Mouse (Mus musculus) natural killer cell, adult 2 months (primary cell): ENCODE results near the gene 1110032F04Rik.
"Not testable (repeated sequence)": the region's sequence is repeated elsewhere in the genome, so short reads cannot be mapped to it uniquely, and the experiment has no call there.

Source experiments
- DNase-seq, 2 experiments: peaks; one replicate each; pipeline ENCODE4 v3.0.0; 2022; ENCODE audit warnings: low spot score in 2 of 2

1110032F04Rik gene

DNA sequence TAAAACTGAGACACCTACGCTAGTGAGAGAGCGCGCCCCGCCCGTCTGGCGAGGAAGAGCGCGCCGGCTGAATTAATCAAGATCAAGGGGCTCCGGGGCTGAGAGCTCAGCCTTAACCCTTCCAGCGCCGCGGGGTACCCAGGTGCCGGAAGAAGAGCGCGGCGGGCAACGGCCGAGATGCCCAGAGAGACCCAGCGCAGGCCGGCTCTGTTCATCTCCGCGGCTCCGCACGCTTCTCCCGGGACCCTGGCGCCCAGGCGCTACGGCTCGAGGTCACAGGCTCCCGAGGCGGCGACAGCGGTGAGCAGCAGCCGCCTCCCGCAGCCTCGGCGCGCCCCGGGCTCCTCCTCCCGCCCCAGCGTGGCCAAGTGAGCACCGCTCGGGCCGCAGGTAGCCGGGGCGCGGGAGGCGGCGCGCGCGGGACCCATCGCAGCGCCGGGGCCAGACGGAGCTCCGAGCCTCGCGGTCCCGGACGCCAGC is at the start of gene 1110032F04Rik:
Gene 1110032F04Rik (plus strand): TSS at position 376 of the 480 bp plus-strand sequence.
- peak in 1 of 2 experiments; percentile 5 for DNase-seq

DNA sequence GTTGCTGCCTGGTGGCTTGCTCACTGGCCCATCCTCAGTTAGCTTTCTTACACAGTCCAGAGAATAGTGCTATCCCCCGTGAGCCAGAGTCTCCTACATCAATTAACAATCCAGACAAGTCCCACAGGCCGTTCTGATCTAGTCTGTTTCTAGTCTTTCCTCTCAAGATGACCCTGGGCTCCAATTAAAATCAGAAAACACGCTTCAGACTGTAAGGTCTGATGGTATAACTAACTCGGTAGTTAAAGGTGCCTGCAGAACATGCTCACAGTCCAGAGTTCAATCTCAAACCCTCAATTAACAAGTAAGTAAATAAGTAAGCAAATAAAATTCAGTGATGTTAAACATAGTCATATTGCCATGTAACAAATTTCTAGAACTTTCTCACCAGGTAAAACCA is 48.0 kb upstream of the 1110032F04Rik start:
- DNase-seq = no peak

DNA sequence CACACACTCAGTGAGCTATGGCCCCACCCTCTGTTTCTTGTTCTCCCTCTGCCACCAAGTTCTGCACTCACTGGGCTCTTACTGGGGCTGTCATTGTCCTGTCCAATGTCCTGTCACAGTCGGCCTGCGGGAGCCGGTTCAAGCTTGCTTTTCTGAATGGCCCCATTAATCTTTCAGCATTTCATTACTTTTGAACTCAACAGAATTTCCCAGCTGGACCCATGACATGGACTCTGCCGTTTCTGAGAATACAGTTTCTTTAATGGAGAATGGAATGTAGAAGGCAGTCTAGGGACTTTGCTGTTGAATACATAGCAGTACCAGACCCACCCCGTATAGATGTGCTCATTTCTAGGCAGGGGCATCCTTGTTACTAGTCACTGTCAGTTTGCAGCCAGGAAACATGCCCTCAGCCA is 47.5 kb upstream of the 1110032F04Rik start:
- no peak for DNase-seq

DNA sequence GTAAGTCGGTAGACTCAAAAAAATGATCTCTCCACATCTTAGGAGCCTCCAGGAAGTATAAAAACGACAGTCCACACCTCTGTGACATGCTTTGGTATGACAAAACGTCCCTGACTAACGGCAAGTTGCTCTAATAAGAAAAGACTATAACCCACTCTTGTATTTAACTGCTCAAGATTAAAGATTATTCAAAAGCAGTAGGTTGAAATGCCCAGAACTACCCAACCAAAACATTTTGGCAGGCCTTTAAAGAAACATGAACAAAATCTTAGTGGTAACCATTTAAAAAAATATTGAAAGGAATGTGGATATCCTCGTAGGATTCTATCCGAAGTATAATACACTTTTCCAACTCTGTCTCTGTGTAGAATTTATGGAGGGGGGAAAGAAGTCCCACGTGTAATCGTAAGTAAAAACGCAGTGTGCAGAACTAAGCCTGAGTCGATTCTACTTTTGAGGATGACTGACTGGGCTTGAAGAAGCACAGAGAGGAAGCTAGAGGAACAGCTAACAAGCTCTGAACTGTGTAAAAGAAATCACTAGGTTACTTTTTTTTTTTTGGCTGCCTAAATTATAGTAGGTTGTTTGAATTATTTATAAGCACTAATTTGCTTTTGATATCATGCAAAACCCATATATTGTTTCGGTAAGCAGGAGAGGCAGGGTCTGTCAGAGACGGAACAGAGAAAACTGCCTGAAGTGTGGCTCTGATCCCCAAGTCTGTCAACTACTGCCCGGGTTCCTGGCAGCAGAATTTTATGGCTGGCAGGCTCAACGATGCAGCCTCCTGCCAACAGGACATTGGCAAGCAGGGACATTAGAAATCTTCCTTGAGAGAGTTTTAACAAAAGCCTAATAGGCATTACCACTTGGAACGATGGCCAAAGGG is 45.3 kb upstream of the 1110032F04Rik start:
- no peak for DNase-seq

DNA sequence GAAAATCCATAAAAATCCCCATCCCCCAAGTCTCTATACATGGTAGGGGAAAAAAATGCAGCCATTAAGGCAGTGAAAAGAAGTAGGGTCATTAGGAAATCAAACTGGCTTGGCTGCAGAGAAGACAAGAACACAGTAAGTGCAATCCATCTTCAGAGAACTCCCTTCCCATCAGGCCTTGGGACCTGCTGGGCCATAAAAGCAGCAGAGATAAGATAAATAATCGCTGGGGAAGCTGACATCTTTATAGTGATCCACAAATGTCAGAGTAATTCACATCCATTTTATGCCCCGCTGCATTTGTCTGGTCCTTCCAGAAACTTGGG is 44.7 kb upstream of the 1110032F04Rik start:
- DNase-seq = no peak

DNA sequence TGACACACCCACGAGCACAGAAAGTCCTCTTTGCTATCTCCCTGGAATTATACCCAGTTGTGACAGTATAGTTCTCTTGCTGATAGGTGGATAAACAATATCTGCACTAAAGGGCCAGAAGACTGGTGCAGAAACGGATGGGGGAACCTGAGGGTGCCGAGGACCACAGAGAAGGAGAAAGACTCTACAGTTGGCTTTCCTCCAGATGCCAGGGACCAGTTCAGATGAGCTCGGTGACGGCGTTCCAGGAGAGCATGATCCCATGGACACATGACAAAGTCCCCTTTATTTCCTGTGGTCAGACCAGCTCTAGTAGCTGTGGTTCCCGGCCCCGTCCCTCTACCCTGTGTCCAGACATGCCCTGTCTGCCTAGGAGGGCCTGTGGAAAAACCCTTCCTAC is 44.2 kb upstream of the 1110032F04Rik start:
- DNase-seq = no peak

DNA sequence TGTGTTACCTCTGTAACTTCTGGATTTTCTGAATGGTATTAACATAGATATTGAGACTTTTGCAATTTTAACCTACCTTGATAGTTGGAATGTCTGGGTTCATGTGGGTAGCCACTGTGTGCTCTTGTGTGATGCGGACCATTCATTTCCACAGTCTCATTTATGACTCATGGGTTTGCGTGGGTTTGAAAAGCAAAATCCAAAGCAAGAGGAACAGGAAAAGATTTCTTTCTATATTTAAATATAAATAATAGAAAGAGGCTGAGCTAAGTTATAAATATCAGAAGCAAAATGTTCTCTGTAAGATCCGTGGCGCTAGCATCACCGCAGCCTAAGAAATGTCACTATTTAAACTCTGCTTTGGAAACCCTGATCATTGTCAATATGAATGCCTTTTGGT is 41.7 kb upstream of the 1110032F04Rik start:
- DNase-seq = no peak

DNA sequence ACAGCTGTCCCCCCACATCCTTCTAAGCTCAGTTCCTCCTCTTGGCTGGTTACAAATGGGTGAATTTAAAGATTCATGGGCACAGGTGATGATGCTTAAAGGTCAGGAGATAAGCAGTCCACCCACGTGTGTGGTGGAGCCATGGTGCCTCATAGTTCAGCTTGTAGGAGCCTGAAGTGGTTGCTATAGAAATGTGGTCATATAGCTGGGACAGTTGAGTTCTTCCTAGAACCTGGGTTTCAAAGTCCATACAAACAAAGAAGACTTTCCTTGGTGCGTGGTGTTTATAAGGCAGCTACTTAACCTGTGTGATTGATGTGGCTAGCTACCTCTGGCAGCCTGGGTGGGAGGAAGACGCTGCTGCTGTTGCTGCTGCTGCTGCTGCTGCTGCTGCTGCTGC is 39.4 kb upstream of the 1110032F04Rik start:
- DNase-seq = no peak

DNA sequence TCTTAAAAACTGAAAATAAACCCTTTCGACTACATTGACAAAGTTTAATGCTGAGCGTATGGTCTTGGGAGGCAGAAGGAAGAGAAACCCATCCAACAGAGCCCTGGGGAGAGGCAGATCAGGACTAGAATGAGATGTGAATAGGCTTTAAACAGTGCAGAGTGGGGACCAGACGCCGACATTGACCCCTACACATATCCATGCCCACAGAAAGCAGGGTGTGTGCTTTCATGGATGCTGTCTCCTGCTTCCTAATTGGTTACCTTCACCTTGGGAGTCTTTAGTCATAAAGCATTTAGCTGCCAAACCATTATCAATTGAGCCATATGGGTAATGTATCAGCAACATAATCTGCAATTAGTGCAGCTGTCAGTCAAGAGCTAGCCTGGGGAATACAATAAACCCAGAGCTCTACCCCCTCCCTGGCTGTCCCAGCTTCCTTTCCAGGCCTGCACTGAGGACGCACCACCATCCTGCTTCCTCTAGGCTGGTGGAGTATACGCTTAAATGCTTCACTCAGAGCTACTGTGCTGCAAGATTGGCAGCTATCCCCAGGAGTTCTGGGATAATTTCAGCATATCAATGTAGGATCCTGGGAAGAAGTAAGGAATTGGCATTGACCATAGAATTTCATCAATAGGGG is 32.4 kb upstream of the 1110032F04Rik start:
- DNase-seq = no peak

DNA sequence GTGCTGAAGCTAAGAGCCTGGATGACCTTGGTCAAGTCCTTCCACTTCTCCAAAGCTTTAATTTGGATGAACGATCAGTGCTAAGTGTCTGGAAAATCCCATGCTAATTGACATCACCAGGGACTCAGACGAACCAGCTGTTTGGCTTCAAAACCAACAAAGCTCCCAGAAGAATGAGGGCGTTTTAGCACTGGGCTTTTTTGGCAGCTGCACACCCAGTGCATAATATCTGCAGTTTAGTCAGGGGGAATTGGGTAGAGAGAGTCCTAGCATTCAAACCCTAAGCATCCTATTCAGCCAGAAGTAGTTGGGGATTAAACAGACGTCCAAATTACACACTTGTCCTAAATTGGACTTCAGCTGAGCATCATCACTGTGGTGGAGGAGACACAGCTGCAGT is 29.2 kb upstream of the 1110032F04Rik start:
- DNase-seq = no peak

DNA sequence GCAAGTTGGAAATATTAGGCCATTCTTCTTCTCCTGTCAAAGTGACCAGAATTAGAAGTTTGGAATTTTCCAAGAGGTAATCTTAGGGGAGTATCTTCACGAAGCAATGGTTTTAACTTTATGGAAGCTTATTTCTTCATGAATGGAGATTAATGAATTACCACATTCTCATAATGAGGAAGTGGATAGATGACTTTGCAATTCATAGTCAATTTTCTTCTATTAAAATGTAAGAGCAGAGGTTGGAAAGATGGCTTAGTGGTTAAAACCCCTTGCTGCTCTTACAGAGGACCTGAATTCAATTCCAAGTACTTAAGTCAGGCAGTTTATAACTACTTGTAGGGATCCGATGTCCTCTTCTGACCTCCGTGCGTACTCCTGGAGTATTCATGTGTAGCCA is 25.4 kb upstream of the 1110032F04Rik start:
- no peak for DNase-seq

DNA sequence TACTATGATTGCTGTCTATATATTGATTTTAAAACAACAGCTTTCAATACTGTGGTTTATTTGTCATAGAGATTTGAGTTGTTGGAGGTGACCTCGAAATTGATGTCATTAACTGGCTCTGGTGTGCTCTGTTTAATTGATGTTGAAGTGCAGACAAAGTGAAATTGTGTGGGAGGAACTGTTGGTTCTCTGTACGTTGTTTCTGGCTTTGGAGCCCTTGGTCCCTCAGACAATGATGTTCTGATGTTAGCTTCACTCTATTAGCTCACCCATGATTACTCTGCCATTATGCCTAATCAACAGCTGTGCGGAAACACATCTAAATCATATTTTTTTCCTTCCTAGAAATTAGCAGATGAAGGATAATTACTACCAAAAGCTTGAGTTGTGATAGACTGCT is 21.1 kb upstream of the 1110032F04Rik start:
- no peak for DNase-seq

DNA sequence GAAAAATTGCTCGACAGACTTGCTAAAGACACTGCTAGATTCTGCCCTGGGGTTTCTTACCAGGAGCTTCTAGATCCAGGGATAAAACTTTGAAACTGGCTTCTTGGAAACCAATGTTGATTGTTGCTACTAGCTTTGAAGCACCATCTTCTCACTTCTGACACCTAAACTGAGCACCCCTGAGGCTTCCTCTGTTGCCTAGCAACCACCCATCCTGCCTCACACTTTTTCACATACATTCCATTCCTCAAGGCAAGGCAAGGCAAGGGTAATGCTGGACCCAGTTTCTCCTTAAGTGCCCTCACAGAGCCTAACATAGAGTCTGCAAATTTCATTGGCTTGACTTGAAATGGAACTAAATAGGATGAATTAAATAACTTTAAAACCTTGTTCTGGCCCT is 17.0 kb upstream of the 1110032F04Rik start:
- DNase-seq = no peak

DNA sequence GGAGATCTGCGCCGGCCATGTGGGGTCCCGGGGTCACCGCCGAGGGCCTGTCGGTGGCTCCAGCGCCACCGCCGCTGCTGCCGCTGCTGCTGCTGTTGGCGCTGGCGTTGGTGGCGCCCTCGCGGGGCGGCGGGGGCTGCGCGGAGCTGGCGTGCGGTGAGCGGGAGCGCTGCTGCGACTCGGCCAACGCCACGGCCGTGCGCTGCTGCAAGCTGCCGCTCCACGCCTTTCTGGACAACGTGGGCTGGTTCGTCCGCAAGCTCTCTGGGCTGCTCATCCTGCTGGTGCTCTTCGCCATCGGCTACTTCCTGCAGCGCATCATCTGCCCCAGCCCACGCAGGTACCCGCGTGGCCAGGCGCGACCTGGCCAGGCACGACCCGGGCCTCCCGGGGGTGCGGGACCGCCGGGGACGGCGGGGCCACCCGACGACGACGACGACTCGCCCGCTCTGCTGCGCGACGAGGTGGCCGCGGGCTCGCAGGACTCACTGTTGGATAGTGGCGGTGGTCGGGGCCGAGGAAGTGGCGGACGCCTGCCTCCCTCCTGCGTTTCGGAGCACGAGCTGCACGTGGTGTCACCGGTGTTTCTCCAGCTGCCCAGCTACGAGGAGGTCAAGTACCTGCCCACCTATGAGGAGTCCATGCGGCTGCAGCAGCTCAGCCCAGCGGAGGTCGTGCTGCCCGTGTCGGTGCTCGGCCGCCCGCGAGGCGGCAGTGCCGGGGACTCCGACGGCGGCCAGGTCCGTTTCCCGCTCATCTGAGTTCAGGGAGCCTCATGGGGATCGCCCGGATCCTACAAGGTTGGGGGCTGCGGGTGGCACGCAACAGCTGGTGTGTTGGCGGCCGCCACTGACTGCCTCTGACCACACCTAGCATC is 543 bp downstream of the 1110032F04Rik start:
- DNase-seq = peak in 1 of 2 experiments; percentile 8

DNA sequence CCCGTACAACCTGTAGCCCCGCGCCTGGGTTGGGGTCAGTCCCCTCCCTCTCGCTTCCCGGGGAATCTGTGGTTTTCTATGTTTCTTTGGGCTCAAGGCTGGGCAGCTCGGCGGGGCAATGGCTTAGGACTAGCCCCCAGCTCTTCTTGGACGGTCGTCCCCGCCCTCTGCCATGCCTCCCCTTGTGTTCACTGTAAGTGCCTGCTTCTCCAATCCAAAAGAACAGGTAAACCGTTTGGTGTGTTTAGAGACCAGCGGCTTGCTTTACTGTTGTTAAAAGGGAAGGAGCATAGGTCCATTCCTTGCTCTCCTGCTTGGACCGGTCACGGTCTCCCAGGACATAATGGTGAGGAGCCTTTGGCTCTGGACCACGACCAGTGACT is 1.2 kb downstream of the 1110032F04Rik start:
- peak in 1 of 2 experiments; percentile 7 for DNase-seq

DNA sequence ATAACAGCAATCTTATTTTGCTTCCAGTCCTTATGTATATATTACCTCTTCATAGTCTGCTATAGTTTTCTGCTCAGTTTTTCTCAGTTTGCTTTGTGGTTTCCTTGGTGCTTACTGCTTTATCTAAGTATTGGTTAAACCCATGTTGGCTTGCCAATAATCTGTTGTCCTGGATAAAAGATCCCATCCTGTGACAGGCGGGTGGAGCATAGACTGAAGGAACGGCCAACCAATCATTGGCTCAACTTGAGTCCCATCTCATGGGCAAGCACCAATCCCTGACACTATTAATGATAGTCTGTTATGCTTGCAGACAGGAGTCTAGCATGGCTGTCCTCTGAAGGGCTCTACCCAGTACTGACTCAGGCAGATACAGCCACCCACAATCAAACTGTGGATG is 4.7 kb downstream of the 1110032F04Rik start:
- DNase-seq = no peak

DNA sequence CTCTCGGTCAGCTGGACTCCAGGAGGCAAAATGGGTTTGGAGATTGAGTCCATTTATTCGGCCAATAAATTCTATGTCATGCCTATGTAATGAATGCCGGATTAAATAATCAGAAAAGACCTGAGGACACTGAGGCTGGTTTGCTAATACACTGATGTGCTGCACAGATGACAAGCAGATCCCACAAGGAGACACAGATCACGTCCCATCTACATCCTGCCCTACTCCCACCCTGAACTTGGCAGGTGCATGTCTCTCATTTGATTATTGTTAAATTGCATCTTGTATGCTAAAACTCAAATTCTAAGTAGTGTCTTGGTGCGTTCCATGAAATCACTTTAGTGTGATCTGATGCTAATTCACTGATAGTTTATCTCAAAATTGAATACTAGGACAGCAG is 17.5 kb downstream of the 1110032F04Rik start:
- no peak for DNase-seq

DNA sequence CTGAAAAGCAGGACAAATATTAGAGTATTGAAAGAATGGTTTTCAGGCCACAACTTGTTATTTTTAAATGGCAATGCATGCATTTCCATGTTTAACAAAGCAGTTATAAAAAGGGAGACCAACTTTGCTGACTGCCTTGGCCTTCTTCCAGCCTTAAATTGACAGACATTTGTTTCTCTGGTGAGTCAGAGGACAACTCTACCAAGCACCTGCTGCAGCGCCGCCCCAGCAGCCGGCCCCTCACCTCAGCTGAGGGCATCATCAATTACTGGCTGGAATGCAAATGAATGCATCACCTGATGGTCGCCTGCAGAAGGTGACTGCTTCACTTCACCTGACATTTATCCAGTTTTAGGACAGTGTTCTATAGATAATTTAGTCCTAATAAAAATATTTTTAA is 26.0 kb downstream of the 1110032F04Rik start:
- no peak for DNase-seq

DNA sequence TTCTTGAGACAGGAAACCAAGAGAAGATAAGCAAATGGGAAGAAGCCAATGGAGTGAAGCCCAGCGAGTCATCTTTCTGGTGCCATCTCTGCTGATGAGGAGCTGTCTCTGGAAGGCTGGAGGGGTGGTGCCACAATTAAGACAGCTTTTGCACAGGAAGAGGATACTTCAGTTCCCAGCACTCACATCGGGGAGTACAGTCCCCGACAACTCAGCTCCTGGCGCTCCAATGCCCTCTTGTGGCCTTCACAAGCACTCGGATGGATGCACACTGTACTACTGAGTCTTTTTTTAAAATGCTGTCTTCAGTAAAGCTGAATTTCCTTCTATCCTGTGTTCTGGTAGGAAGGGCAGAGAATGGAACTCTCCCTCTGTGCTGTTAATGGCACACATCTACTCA is 27.8 kb downstream of the 1110032F04Rik start:
- DNase-seq = no peak

DNA sequence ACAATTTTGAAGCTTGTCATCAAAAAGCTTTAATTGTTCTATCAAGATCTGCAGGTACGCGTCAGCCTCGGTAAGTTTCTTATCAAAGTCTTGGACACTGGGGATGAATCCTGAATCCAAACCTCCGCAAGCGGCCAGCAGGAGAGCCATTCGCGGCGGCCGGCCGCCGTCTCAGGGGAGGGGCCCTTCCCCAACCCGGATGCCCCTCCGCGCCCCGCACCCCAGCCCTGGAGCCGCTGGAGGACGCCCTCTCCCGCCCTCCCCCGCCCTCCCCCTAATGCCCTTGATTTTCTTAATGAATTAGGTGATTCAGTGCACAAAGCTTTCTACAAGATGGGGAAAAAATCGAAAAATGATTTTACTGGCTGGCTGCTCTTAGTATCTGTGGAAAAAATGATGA is 33.2 kb downstream of the 1110032F04Rik start:
- DNase-seq = not testable (repeated sequence)

DNA sequence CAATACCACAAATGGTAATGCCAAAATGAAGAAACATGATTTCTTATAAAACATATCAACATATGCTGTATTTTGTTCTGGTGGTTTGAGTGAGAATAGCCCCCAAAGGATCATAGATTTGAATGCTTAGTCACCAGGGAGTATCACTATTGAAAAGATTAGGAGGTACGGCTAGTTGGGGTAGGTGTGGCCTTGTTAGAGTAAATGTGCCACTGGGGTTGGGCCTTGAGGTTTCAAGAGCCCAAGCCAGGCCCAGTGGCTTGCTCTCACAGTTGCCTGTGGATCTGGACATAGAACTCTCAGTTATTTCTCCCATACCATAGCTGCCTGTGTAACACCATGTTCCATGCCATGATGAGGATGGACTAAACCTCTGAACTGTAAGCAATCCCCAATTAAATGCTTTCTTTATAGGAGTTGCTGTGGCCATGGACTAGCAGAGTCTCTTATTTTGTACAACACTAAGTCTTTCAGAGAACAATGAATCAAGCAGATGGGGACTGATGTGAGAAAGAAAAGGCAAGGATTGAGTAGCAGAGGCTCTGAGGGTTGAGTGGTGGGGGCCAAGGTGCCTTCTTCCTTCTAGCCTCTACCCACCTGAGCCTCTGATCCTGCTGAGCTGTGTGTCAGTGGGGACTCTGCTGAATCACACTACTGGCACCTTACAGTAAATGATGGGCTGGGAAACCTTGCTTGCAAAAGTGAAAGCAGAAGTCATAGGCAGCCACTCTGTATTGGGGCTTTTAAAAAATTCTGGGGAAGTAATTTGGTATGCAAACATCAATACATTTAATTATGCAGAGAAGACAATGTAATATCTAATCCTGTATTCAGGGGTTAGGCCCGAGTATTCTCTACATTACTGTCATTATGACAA is 35.8 kb downstream of the 1110032F04Rik start:
- DNase-seq = peak in 1 of 2 experiments; percentile 5
